Mouse (Mus musculus): Measurements from ENCODE around the gene Ehd4.

GRCm38 (mm10) chr2:120099886-120100285 lies 54.5 kb downstream of the Ehd4 start:
- TF ChIP-seq CTCF (IDR thresholded peaks at IDR 0.05; ENCODE audit: borderline replicate concordance, extremely low read depth, insufficient read depth, insufficient read length), result no peak
- no peak for TF ChIP-seq POLR2A (IDR thresholded peaks at IDR 0.05; ENCODE audit: borderline replicate concordance, extremely low read depth, insufficient read depth, insufficient read length, poor library complexity, severe bottlenecking)
